Mouse (Mus musculus) liver, embryonic 12.5 days (tissue): ENCODE measurements at regions not wholly inside any gene's neighbourhood (a gene's known extent, or its start where the extent isn't known, plus 50 kb on each side); places are given as distances from the start of the nearest gene placed in this dataset.
"Not testable (repeated sequence)": the region's sequence is repeated elsewhere in the genome, so short reads cannot be mapped to it uniquely, and the experiment has no call there.

ENCODE experiments used
- ATAC-seq: fragments of 200-750 bp; cut with Nextera tagmentation; 2 replicates; pipeline ENCODE4 v1.8.0; 2017; ENCODE audit warnings: moderate number of reproducible peaks, mild to moderate bottlenecking, moderate library complexity
- H3K27ac ChIP-seq: fragments of 300-500 bp; sonication (generic); 2 replicates; pipeline ENCODE4 v1.5.1; 2016; ENCODE audit warnings: mild to moderate bottlenecking
- H3K27me3 ChIP-seq: fragments of 300-500 bp; sonication (generic); replicated peaks from 2 replicates; pipeline ENCODE4 v1.6.1; 2016; ENCODE audit warnings: mild to moderate bottlenecking, moderate library complexity
- H3K36me3 ChIP-seq: fragments of 300-500 bp; sonication (generic); 2 replicates; pipeline ENCODE4 v1.6.1; 2016; ENCODE audit warnings: mild to moderate bottlenecking, moderate library complexity
- H3K4me1 ChIP-seq: fragments of 300-500 bp; sonication (generic); 2 replicates; pipeline ENCODE4 v1.6.1; 2016
- H3K4me2 ChIP-seq: fragments of 300-500 bp; sonication (generic); 2 replicates; pipeline ENCODE4 v1.6.1; 2016; ENCODE audit warnings: mild to moderate bottlenecking, moderate library complexity
- H3K4me3 ChIP-seq: fragments of 300-500 bp; sonication (generic); 2 replicates; pipeline ENCODE4 v1.5.1; 2016; ENCODE audit warnings: mild to moderate bottlenecking, moderate library complexity
- H3K9ac ChIP-seq: fragments of 300-500 bp; sonication (generic); 2 replicates; pipeline ENCODE4 v1.6.1; 2016; ENCODE audit warnings: mild to moderate bottlenecking, moderate library complexity
- H3K9me3 ChIP-seq: fragments of 300-500 bp; sonication (generic); replicated peaks from 2 replicates; pipeline ENCODE4 v1.6.1; 2016; ENCODE audit warnings: mild to moderate bottlenecking, moderate library complexity
- WGBS: fragments of 180-500 bp; shearing (Covaris S2); methylation state at CpG from one replicate; pipeline ENCODE4 v1.1.7; 2016; ENCODE audit not compliant: insufficient replicate concordance; 5-methylcytosine and 5-hydroxymethylcytosine counted together

GRCm38 (mm10) chr12:17992572-17992971 lies 301.9 kb downstream of the Hpcal1 start:
- peak overlapping the region; percentile 49 for H3K4me3 ChIP-seq
- WGBS, result 1% methylated on average over 42 of the region's 44 CpGs
- H3K36me3 ChIP-seq, H3K9me3 ChIP-seq, H3K9ac ChIP-seq, ATAC-seq, H3K27ac ChIP-seq, H3K4me1 ChIP-seq: not testable (repeated sequence)
- H3K27me3 ChIP-seq, result peaks cover 13% of the 10 kb centered on the region
- peak overlapping the region; percentile 64 for H3K4me2 ChIP-seq

- not testable (repeated sequence) for H3K9ac ChIP-seq, H3K36me3 ChIP-seq, H3K4me1 ChIP-seq, H3K9me3 ChIP-seq, ATAC-seq, H3K27ac ChIP-seq
- WGBS, result 8% methylated on average over 22 of the region's 22 CpGs
- Histone ChIP-seq H3K27me3 (peaks cover 13% of the 10 kb centered on the region), H3K4me2 (peak overlapping the region; percentile 64), H3K4me3 (peak overlapping the region; percentile 49)
Observed at GRCm38 (mm10) chr12:17993368-17993767, 302.7 kb downstream of the Hpcal1 start.
